Mouse (Mus musculus) kidney, postnatal 0 days (tissue): ENCODE measurements around the gene Cbx1. TPM values are rescaled to one million over a fixed set of nuclear protein-coding genes. Genes with fewer than 3 reads are reported as not detected.
A peak's percentile ranks its signal among the peaks of the same experiment; 100 is the strongest.

Experiments
- ATAC-seq: fragments of 200-750 bp; cut with Nextera tagmentation; replicated peaks from 2 replicates; pipeline ENCODE4 v1.8.0; 2017; ENCODE audit warnings: low read depth, moderate number of reproducible peaks, moderate TSS enrichment, moderate library complexity; ENCODE audit not compliant: low FRiP score
- DNase-seq: peaks from one replicate; pipeline ENCODE4 v3.0.0-alpha.2; 2016; ENCODE audit warnings: low spot score
- H3K27ac ChIP-seq: fragments of 300-500 bp; sonication (generic); 2 replicates; pipeline ENCODE4 v1.5.1; 2014; ENCODE audit warnings: mild to moderate bottlenecking
- H3K27me3 ChIP-seq: fragments of 300-500 bp; sonication (generic); 2 replicates; pipeline ENCODE4 v1.6.1; 2014; ENCODE audit warnings: low read length, mixed read lengths; ENCODE audit not compliant: insufficient read depth
- H3K36me3 ChIP-seq: fragments of 300-500 bp; sonication (generic); 2 replicates; pipeline ENCODE4 v1.6.1; 2014; ENCODE audit warnings: low read length, mixed read lengths; ENCODE audit not compliant: insufficient read depth
- H3K4me1 ChIP-seq: fragments of 300-500 bp; sonication (generic); replicated peaks from 2 replicates; pipeline ENCODE4 v1.6.1; 2014; ENCODE audit warnings: antibody characterized with exemption, low read length, mixed read lengths; ENCODE audit not compliant: insufficient read depth
- H3K4me2 ChIP-seq: fragments of 300-500 bp; sonication (generic); 2 replicates; pipeline ENCODE4 v1.6.1; 2014; ENCODE audit warnings: mild to moderate bottlenecking, low read length, moderate library complexity, mixed read lengths
- H3K4me3 ChIP-seq: fragments of 300-500 bp; sonication (generic); replicated peaks from 2 replicates; pipeline ENCODE4 v1.5.1; 2014; ENCODE audit warnings: low read depth, low read length
- H3K9ac ChIP-seq: fragments of 300-500 bp; sonication (generic); 2 replicates; pipeline ENCODE4 v1.6.1; 2014; ENCODE audit warnings: low read depth, low read length
- H3K9me3 ChIP-seq: fragments of 300-500 bp; sonication (generic); replicated peaks from 2 replicates; pipeline ENCODE4 v1.6.1; 2016; ENCODE audit warnings: low read length, inconsistent platforms, mixed read lengths
- CTCF ChIP-seq: IDR thresholded peaks from 2 replicates; pipeline ENCODE4 v1.5.1; 2016; ENCODE audit warnings: antibody characterized with exemption, low read depth, mild to moderate bottlenecking, moderate library complexity
- WGBS: fragments of 180-500 bp; shearing (Covaris S2); extraction: QIAGEN DNeasy Blood & Tissue Kit; methylation state at CpG from one replicate; pipeline ENCODE4 v1.1.7; 2014; 5-methylcytosine and 5-hydroxymethylcytosine counted together
- polyA plus RNA-seq: library from polyadenylated mRNA; unstranded; fragments of >200 nt; fragmentation: Nextera tagmentation; extraction: Ambion mirVana; gene quantifications from 2 replicates; pipeline ENCODE4 v1.2.1, GENCODE M21; 2015

Gene Cbx1
- polyA plus RNA-seq, 1 experiment from 2014 or later = 101 TPM

GRCm38 (mm10) chr11:96762742-96763470 lies 26.0 kb upstream of the Cbx1 start:
- DNase-seq (no peak), ATAC-seq (no peak)
- Histone ChIP-seq H3K9me3 (no peaks in the 10 kb centered on the region), H3K9ac (no peak overlapping the region), H3K36me3 (no peaks in the 10 kb centered on the region), H3K4me3 (no peak overlapping the region), H3K4me2 (no peak overlapping the region), H3K27ac (no peak overlapping the region), H3K4me1 (no peaks in the 10 kb centered on the region; the same call in 1 of the 2 replicates), H3K27me3 (no peaks in the 10 kb centered on the region)
- 57% methylated on average over 15 of the region's 15 CpGs for WGBS
- no peak; the same call in 1 of the 2 replicates for TF ChIP-seq CTCF

- Histone ChIP-seq H3K36me3 (0 out of 2 replicates have a peak, but pooled peaks cover 8% of the 10 kb centered on the region), H3K4me2 (no peak overlapping the region), H3K4me1 (no peaks in the 10 kb centered on the region; the same call in 1 of the 2 replicates), H3K27ac (peak overlapping the region; percentile 42; the same call in 1 of the 2 replicates), H3K9me3 (no peaks in the 10 kb centered on the region), H3K27me3 (no peaks in the 10 kb centered on the region), H3K4me3 (no peak overlapping the region), H3K9ac (no peak overlapping the region)
- 60% methylated on average over 13 of the region's 13 CpGs for WGBS
- ATAC-seq (no peak), DNase-seq (no peak)
- TF ChIP-seq CTCF = no peak
These were observed 24.2 kb upstream of the Cbx1 start for GRCm38 (mm10) chr11:96764511-96765350.

DNA sequence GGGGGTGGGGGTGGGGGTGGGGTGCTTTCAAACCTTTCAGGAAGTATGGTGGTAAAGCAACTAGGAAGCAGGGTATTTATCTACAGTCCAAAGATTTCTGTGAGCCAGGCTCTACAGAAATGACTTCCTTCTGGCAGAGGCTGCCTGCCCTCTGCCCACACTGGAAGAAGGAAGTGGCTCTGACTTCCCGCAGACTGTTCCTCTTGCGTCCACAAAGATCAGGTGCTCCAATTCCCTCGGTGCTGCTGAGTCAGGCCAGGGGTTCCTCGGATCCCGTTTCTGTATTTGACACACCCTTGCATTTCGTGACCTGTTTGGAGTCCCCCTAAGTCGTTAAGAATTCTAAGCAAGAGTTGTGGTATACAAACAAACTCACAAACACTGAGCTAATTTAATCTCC lies 23.3 kb upstream of the Cbx1 start:
- H3K4me1 ChIP-seq = no peaks in the 10 kb centered on the region; the same call in 1 of the 2 replicates
- no peak overlapping the region for H3K4me3 ChIP-seq
- no peaks in the 10 kb centered on the region for H3K27me3 ChIP-seq
- peak overlapping the region; percentile 68 for H3K27ac ChIP-seq
- H3K9me3 ChIP-seq = no peaks in the 10 kb centered on the region
- no peak for TF ChIP-seq CTCF
- H3K36me3 ChIP-seq = 0 out of 2 replicates have a peak, but pooled peaks cover 8% of the 10 kb centered on the region
- no peak overlapping the region for H3K4me2 ChIP-seq
- 67% methylated on average over 7 of the region's 7 CpGs for WGBS
- DNase-seq = peak; percentile 44
- ATAC-seq = no peak
- H3K9ac ChIP-seq = no peak overlapping the region

DNA sequence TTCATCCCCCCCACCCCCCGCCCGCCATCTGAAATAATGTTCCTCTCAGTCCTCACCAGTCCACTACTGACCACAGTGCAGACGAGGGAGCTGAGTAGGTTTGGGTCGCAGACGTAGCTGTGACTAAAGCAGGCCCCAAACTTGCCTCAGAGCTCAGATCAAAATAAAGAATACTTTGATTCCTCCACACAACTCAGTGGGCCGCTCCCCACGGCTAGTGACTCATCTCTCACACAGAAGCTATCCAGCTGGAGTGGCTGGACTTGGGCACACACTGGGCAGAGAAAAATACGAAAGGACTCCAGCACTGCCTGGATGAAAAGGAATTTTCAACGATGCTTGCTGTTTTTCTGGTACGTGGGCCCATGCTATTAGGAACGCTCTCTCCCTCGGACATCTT lies 22.4 kb upstream of the Cbx1 start:
- Histone ChIP-seq H3K4me1 (no peaks in the 10 kb centered on the region; the same call in 1 of the 2 replicates), H3K4me3 (no peak overlapping the region), H3K9ac (no peak overlapping the region), H3K27ac (peak overlapping the region; percentile 42; the same call in 1 of the 2 replicates), H3K9me3 (no peaks in the 10 kb centered on the region), H3K36me3 (peaks cover 13% of the 10 kb centered on the region; the same call in 1 of the 2 replicates), H3K4me2 (no peak overlapping the region), H3K27me3 (no peaks in the 10 kb centered on the region)
- DNase-seq (no peak), ATAC-seq (no peak)
- TF ChIP-seq CTCF = no peak
- WGBS = 75% methylated on average over 12 of the region's 12 CpGs

GRCm38 (mm10) chr11:96767096-96767495 lies 21.8 kb upstream of the Cbx1 start:
- H3K4me3 ChIP-seq = no peak overlapping the region
- H3K9ac ChIP-seq = no peak overlapping the region
- WGBS = 51% methylated on average over 7 of the region's 7 CpGs
- TF ChIP-seq CTCF = no peak
- no peak for ATAC-seq
- H3K27me3 ChIP-seq = no peaks in the 10 kb centered on the region
- H3K4me1 ChIP-seq = no peaks in the 10 kb centered on the region; the same call in 1 of the 2 replicates
- peaks cover 18% of the 10 kb centered on the region; the same call in 1 of the 2 replicates for H3K36me3 ChIP-seq
- H3K4me2 ChIP-seq = no peak overlapping the region
- H3K9me3 ChIP-seq = no peaks in the 10 kb centered on the region
- no peak for DNase-seq
- no peak overlapping the region for H3K27ac ChIP-seq

DNA sequence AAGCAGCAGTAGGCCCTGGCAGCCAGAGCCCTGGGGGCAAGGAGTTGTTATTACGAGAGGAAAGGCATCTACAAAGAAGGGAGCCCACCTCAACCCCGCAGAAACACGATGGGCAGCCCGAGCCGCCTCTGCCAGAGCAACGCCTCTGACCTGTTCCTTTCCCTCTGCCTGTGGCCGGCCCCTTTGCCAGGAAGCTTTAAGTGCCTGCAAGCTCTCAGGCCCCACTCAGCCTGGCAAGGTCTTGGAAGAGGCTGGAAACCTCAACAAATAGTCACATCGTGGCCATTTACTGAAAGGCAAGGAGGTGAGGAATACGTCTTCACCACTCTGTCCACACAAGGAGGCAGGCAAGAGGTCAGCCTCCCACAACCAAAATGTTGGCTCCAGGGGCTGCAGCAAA lies 20.7 kb upstream of the Cbx1 start:
- H3K36me3 ChIP-seq = peaks cover 29% of the 10 kb centered on the region; the same call in 1 of the 2 replicates
- no peak overlapping the region for H3K9ac ChIP-seq
- no peak overlapping the region for H3K4me3 ChIP-seq
- TF ChIP-seq CTCF = no peak
- WGBS = 56% methylated on average over 9 of the region's 9 CpGs
- ATAC-seq = no peak
- no peak overlapping the region for H3K27ac ChIP-seq
- no peak overlapping the region for H3K4me2 ChIP-seq
- H3K9me3 ChIP-seq = no peaks in the 10 kb centered on the region
- H3K4me1 ChIP-seq = no peaks in the 10 kb centered on the region; the same call in 1 of the 2 replicates
- no peak for DNase-seq
- H3K27me3 ChIP-seq = no peaks in the 10 kb centered on the region
